Mouse (Mus musculus) testis, adult 2 months (tissue): Measurements from ENCODE around the gene Dgki.

ENCODE experiments used
- CTCF ChIP-seq: fragments of 200-500 bp; IDR thresholded peaks from 2 replicates; pipeline ENCODE4 v1.5.1; 2012; ENCODE audit warnings: low read depth, mild to moderate bottlenecking, inconsistent platforms, low read length, moderate library complexity; ENCODE audit not compliant: control insufficient read depth, insufficient read depth, insufficient replicate concordance
- POLR2A ChIP-seq: fragments of 200-500 bp; IDR thresholded peaks from 2 replicates; pipeline ENCODE4 v1.6.1; 2012; ENCODE audit warnings: low read depth, mild to moderate bottlenecking, inconsistent platforms, low read length, moderate library complexity; ENCODE audit not compliant: control insufficient read depth

DNA sequence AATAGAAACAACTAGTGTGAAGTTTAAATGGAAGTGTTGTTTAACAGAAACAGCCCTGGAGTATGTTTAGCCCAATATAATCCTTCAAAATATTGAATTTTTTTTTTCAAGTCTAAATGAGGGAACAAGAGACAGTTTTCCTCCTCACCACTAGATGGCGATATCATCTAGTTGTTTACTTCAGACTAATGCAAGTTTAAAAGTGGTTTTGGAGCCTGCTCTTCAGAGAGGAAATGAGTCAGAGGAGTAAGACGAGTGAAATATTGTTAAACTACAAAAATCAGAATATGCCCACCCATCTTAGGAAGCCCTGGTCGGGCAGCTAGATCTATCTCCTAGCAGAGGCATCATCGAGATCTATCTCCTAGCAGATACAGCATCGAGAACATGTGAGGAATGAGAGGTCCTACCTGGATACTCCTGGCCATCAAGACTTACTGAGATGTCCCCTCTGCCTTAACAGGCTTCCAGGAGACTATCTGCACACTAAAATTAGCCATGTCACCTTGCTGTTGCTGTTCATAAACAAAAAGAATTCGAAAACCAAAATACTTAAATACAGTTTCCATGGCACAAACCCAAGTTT lies 245.5 kb downstream of the Dgki start:
- TF ChIP-seq POLR2A (no peak), CTCF (peak; percentile 44; the same call in 1 of the 2 replicates)
